Mouse (Mus musculus) megakaryocyte, embryonic 14.5 days (primary cell): ENCODE data around the gene Fgfr2. TPM values are rescaled to one million over a fixed set of nuclear protein-coding genes. Genes with fewer than 3 reads are reported as not detected.

Experiments
- H3K27me3 ChIP-seq: replicated peaks from 2 replicates; pipeline ENCODE3; 2012; ENCODE audit warnings: inconsistent platforms
- H3K36me3 ChIP-seq: replicated peaks from 2 replicates; pipeline ENCODE3; 2012; ENCODE audit warnings: low read length, inconsistent platforms, mixed read lengths
- H3K4me1 ChIP-seq: 2 replicates; pipeline ENCODE4 v1.6.1; 2012; ENCODE audit warnings: inconsistent platforms
- H3K4me3 ChIP-seq: replicated peaks from 2 replicates; pipeline ENCODE3; 2012; ENCODE audit warnings: moderate library complexity, mild to moderate bottlenecking, inconsistent platforms
- H3K9me3 ChIP-seq: 2 replicates; pipeline ENCODE4 v1.6.1; 2012; ENCODE audit warnings: inconsistent platforms
- FLI1 ChIP-seq: IDR thresholded peaks from 2 replicates; pipeline ENCODE4 v1.6.1; 2012; ENCODE audit warnings: low read length, inconsistent platforms, mixed read lengths
- GATA1 ChIP-seq: IDR thresholded peaks from 3 replicates; pipeline ENCODE4 v1.6.1; 2012; ENCODE audit warnings: mixed read lengths, low read length, inconsistent platforms, borderline replicate concordance
- polyA plus RNA-seq: library from polyadenylated mRNA; stranded (reverse); fragments of >175 nt; gene quantifications from 2 replicates; pipeline ENCODE4 v1.2.3, GENCODE M21; 2012; ENCODE audit warnings: low replicate concordance; ENCODE audit not compliant: insufficient read depth

Gene Fgfr2
- polyA plus RNA-seq, 1 experiment = 0.45 TPM

- Histone ChIP-seq H3K36me3 (no peaks in the 10 kb centered on the region), H3K4me3 (no peak overlapping the region), H3K4me1 (no peaks in the 10 kb centered on the region), H3K9me3 (no peaks in the 10 kb centered on the region), H3K27me3 (peaks cover 16% of the 10 kb centered on the region)
- no peak for TF ChIP-seq GATA1
- TF ChIP-seq FLI1 = no peak
Observed at GRCm38 (mm10) chr7:132199686-132200085, 923.5 kb downstream of the Fgfr2 start.

DNA sequence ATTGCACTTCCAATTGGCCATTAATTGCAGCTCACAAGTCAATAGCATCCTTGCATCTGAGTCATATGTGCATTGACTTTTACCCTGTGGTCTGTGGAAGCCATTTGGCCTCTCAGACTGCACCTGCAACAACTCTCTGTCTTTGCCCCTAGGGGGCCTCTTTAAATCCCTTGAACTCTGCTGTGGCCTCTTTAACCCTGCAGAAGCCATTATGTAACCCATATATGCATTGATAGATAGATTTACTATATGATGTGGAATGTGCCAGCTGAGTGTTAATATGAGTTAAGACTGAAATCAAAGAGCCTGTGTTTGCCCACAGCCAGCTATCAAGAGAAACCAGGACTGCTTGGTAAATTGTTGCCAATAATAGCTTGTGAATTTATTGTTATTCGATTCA is 924.3 kb downstream of the Fgfr2 start:
- Histone ChIP-seq H3K36me3 (no peaks in the 10 kb centered on the region), H3K4me3 (no peak overlapping the region), H3K9me3 (no peaks in the 10 kb centered on the region), H3K4me1 (no peaks in the 10 kb centered on the region), H3K27me3 (peaks cover 18% of the 10 kb centered on the region)
- TF ChIP-seq GATA1 (no peak), FLI1 (no peak)

- Histone ChIP-seq H3K4me1 (no peaks in the 10 kb centered on the region), H3K4me3 (no peak overlapping the region), H3K36me3 (no peaks in the 10 kb centered on the region), H3K27me3 (peaks cover 18% of the 10 kb centered on the region), H3K9me3 (no peaks in the 10 kb centered on the region)
- no peak for TF ChIP-seq FLI1
- no peak for TF ChIP-seq GATA1
Observed at GRCm38 (mm10) chr7:132197817-132198475, 925.2 kb downstream of the Fgfr2 start.

- TF ChIP-seq FLI1 (no peak), GATA1 (no peak)
- Histone ChIP-seq H3K4me1 (no peaks in the 10 kb centered on the region), H3K4me3 (no peak overlapping the region), H3K9me3 (no peaks in the 10 kb centered on the region), H3K27me3 (peaks cover 17% of the 10 kb centered on the region), H3K36me3 (no peaks in the 10 kb centered on the region)
Observed at GRCm38 (mm10) chr7:132196581-132196980, 926.6 kb downstream of the Fgfr2 start.

DNA sequence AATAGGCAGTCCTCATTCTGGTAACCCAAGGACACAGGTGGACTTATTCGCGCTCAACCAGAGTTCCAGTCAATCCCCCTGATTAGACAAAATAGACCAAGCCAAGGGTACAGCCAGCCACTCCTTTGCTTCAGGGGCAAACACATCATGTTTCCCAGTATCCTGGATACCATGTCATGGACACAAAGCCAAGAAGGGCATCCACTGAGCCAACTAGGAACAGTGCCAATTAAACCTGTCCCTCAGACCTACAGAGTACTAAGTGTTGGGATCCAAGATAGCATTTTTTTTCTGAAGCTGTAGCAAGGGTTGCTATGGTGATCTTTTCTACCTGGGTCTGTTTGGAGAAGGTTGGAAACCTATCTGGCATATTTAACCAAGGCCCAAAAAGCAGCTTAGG is 929.5 kb downstream of the Fgfr2 start:
- H3K27me3 ChIP-seq = peaks cover 15% of the 10 kb centered on the region
- TF ChIP-seq FLI1 = no peak
- TF ChIP-seq GATA1 = no peak

DNA sequence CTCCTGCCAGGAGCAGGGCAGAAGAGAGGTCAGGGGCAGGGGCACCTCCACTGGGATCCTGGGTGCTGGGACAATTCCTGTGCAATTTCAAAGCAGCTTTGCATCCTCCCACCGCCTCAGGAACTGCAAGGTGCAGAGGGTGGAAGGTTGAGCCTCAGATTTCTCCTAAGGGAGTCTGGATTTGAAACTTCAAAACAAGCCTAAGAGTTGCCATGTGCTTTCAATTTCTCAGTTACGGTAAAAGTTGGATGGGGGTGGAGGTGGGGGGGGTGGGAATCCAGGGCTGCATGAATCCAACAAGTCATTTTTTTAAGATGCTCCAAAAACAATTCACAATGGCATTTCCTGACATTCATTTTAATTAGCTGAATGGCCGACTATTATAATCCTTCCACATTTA is 935.7 kb downstream of the Fgfr2 start:
- Histone ChIP-seq H3K4me3 (no peak overlapping the region), H3K36me3 (no peaks in the 10 kb centered on the region), H3K27me3 (peaks cover 9% of the 10 kb centered on the region), H3K9me3 (no peaks in the 10 kb centered on the region), H3K4me1 (peaks cover 4% of the 10 kb centered on the region; the same call in 1 of the 2 replicates)
- TF ChIP-seq FLI1 (no peak), GATA1 (no peak)

More for the DNA sequence above, 929.5 kb downstream of the Fgfr2 start:
- H3K4me1 ChIP-seq = peaks cover 4% of the 10 kb centered on the region; the same call in 1 of the 2 replicates
- H3K9me3 ChIP-seq = no peaks in the 10 kb centered on the region
- H3K4me3 ChIP-seq = no peak overlapping the region
- H3K36me3 ChIP-seq = no peaks in the 10 kb centered on the region

GRCm38 (mm10) chr7:132183892-132184404 is 939.2 kb downstream of the Fgfr2 start:
- TF ChIP-seq FLI1 (no peak), GATA1 (no peak)
- Histone ChIP-seq H3K4me3 (no peak overlapping the region), H3K4me1 (no peaks in the 10 kb centered on the region), H3K9me3 (no peaks in the 10 kb centered on the region), H3K27me3 (peaks cover 4% of the 10 kb centered on the region), H3K36me3 (no peaks in the 10 kb centered on the region)

DNA sequence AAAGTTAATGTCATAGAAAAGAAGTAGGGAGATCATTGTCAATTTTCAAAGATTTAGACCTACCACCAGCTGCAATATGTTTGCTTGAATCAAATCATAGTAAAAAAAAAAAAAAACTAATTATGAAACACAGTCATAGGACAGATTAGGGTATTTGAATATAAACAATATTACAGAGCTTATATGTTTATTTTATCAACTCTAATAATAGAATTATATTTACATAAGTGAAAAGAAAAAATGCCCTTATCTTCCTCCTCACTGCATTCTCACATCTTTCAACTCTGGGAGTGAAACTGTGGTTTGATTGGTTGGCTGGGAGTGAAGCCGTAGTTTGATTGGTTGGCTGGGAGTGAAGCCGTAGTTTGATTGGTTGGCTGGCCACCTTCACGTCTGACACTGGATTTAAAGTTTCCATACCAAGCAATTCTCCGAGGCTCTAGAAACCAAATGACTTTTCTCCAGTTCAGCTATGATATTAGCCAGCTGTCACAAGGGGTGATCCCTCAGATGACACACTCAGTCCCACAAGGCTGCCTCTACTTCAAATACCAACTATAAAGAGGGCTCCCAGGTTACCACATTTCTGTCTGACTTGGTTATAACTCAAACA is 941.5 kb downstream of the Fgfr2 start:
- Histone ChIP-seq H3K4me1 (no peaks in the 10 kb centered on the region), H3K36me3 (no peaks in the 10 kb centered on the region), H3K9me3 (no peaks in the 10 kb centered on the region), H3K4me3 (no peak overlapping the region), H3K27me3 (peaks cover 2% of the 10 kb centered on the region)
- no peak for TF ChIP-seq FLI1
- TF ChIP-seq GATA1 = no peak

DNA sequence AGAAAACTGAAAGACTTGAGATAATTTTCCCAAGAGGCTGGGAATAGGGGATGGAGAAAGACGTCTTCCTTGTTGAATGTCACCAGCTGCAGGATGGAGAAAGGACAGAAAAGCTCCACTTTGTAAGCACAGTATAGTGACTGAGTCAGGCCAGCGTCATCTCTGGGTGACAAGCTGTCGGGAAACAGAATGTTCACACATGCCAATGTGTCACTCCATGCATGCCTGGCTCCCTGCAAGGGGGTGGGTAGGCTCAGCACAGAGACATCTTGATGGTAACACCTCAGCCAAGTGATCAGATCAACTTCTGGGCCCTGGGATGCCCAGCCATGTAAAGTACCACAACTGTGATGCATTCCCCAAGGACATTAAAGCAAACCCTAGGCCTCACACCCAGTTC is 942.1 kb downstream of the Fgfr2 start:
- no peak for TF ChIP-seq GATA1
- TF ChIP-seq FLI1 = no peak
- Histone ChIP-seq H3K27me3 (peaks cover 2% of the 10 kb centered on the region), H3K4me3 (no peak overlapping the region), H3K36me3 (no peaks in the 10 kb centered on the region), H3K4me1 (no peaks in the 10 kb centered on the region), H3K9me3 (no peaks in the 10 kb centered on the region)

DNA sequence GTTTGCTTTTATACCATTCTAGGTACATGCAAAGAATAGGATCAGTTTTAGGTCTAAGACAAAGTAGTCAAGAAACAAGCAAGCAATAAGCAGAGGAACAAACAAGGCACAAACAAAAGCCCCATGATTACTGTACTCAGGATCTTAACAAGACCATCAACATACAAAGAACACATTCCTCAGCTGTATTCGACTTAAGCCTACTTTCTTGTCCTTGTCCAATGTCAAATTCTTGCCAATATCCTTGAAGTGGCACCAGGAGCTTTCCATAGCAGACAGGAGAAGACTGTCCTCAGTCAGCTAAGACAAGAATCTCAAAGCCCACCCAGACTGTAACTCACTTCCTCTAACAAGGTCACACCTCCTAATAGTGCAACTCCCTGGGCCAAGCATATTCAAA is 944.1 kb downstream of the Fgfr2 start:
- H3K4me1 ChIP-seq = no peaks in the 10 kb centered on the region
- H3K9me3 ChIP-seq = peaks cover 5% of the 10 kb centered on the region
- no peak for TF ChIP-seq GATA1
- TF ChIP-seq FLI1 = no peak
- H3K4me3 ChIP-seq = no peak overlapping the region
- H3K36me3 ChIP-seq = no peaks in the 10 kb centered on the region
- peaks cover 2% of the 10 kb centered on the region for H3K27me3 ChIP-seq
